Mouse (Mus musculus) adrenal gland, adult 2 months (tissue): ENCODE results near the gene Ddx3y. TPM values are rescaled to one million over a fixed set of nuclear protein-coding genes. Genes with fewer than 3 reads are reported as not detected.

ENCODE experiments used
- DNase-seq: peaks from one replicate; pipeline ENCODE4 v3.0.0; 2021
- long read RNA-seq: library from polyadenylated mRNA; stranded (forward); transcript quantifications from one replicate; pipeline ENCODE4 v2.0.0, GENCODE M21; 2021
- polyA plus RNA-seq: library from polyadenylated mRNA; depleted of rRNA; stranded (reverse); fragments of >200 nt; gene quantifications from 2 replicates; pipeline ENCODE4 v1.2.3, GENCODE M21; 2012; rRNA removed
- total RNA-seq, 2 experiments: library from RNA; stranded (reverse); gene quantifications; 2 replicates each; pipeline ENCODE4 v1.2.3; 2021

Gene Ddx3y
- total RNA-seq, result 10 to 100 TPM in 1 of 2 experiments, not detected in 1; 84.1 TPM
- 0.22 TPM in 1 of 2 replicates, not detected in the other for polyA plus RNA-seq
- long read RNA-seq, full-length matches to known transcripts, result 25 of 46 reads
- long read RNA-seq, partial matches to known transcripts, result 4 of 46 reads
- long read RNA-seq, other reads (novel, unspliced or antisense), result 17 of 46 reads

GRCm38 (mm10) chrY:1286171-1286795 lies at the start of gene Ddx3y:
TSS of gene Ddx3y (minus strand) at chrY:1286629.
- DNase-seq, result no peak

GRCm38 (mm10) chrY:1293708-1294107 lies 7.3 kb upstream of the Ddx3y start:
- no peak for DNase-seq

DNA sequence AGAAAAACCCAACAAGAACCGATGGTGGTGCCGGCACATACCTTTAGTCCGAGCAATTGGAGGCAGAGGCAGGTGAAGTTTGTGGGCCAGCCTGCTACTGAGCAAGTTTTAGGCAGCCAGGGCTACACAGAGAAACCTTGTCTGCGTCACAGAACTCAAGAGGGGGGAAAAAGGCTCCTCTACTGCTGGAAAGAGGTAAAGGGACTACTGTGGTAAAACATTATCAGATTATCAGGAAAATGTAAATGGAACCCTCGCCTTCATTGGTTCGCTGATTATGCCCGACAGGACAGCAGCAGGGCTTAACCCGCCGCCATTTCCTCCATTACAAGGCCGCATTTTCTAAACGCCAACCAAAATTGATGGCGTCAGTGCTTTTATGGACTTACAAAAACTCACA lies 694 bp downstream of the Ddx3y start:
- no peak for DNase-seq

- DNase-seq, result no peak
Measured at GRCm38 (mm10) chrY:1246117-1246516, 40.3 kb downstream of the Ddx3y start.

DNA sequence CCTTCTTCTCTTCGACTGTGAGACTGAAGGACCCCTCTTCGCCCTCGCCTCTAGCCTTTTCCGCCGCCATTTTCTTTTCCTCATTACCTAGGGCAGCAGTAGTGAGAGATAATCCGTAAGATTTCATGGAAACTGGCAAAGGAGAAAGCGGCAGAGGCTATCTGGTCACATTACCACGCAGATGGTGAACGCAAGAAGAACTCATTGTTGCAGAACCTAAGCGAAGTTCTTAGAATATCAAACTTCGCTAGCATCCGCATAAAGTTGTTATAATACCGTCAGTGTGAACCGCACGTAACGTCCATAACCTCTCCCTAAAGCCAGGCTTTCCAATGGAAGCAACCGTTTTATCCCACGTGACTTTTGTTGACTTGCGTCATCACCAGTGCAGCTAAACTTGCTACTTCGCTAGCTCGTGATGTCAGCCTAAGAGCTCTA lies 41.0 kb downstream of the Ddx3y start, which contains the start of gene Uty:
TSS of gene Uty (minus strand) at position 334 of the 438 bp plus-strand sequence.
- DNase-seq, result no peak

DNA sequence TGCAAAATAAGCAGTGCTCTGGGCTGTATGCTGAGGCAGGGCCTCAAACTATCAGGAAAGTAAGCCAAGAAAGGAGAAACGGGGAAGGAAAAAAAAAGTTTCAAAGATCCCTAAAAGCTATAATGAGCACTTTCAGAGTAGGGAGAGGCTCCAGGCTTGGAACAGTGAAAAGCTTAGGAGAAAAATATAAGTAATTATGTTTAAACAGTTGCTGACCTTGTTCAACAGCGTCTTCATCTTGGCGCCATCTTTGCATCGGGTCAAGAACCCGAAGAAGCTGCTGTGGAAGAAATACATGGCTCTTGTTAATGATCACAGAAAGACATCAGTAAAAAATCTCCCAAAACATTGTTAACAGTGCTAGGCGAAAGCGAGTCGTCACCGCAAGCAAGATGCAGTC lies 41.5 kb downstream of the Ddx3y start:
- no peak for DNase-seq

- DNase-seq, result no peak
Measured at GRCm38 (mm10) chrY:1244421-1244820, 42.0 kb downstream of the Ddx3y start.

GRCm38 (mm10) chrY:1220001-1220400 lies 66.4 kb downstream of the Ddx3y start:
- no peak for DNase-seq

Other genes starting within 250 kb of the Ddx3y start
- gene Uty, start 40.9 kb downstream of the Ddx3y start, total RNA-seq, result 10 to 100 TPM in 1 of 2 experiments, not detected in 1; 29.4 TPM
- 0.22 TPM in 1 of 2 replicates, not detected in the other for gene Uty, start 40.9 kb downstream of the Ddx3y start, polyA plus RNA-seq
- gene Usp9y, start 173.2 kb upstream of the Ddx3y start, total RNA-seq, result not detected
- not detected in 2 replicates for gene Usp9y, start 173.2 kb upstream of the Ddx3y start, polyA plus RNA-seq